Mouse (Mus musculus) lung, embryonic 15.5 days (tissue): ENCODE measurements at regions not wholly inside any gene's neighbourhood (a gene's known extent, or its start where the extent isn't known, plus 50 kb on each side); places are given as distances from the start of the nearest gene placed in this dataset.
A peak's percentile ranks its signal among the peaks of the same experiment; 100 is the strongest.

Experiments
- ATAC-seq: fragments of 200-750 bp; cut with Nextera tagmentation; 2 replicates; pipeline ENCODE4 v1.8.0; 2017; ENCODE audit warnings: moderate number of reproducible peaks, borderline replicate concordance; ENCODE audit not compliant: low FRiP score, low TSS enrichment; ENCODE audit errors: extremely low read depth
- H3K27ac ChIP-seq: fragments of 300-500 bp; sonication (generic); 2 replicates; pipeline ENCODE4 v1.5.1; 2015; ENCODE audit warnings: moderate library complexity, mild to moderate bottlenecking, inconsistent platforms
- H3K27me3 ChIP-seq: fragments of 300-500 bp; sonication (generic); 2 replicates; pipeline ENCODE4 v1.6.1; 2015; ENCODE audit warnings: inconsistent platforms
- H3K36me3 ChIP-seq: fragments of 300-500 bp; sonication (generic); 2 replicates; pipeline ENCODE4 v1.6.1; 2015; ENCODE audit warnings: inconsistent platforms
- H3K4me1 ChIP-seq: fragments of 300-500 bp; sonication (generic); 2 replicates; pipeline ENCODE4 v1.6.1; 2015; ENCODE audit warnings: inconsistent platforms
- H3K4me2 ChIP-seq: fragments of 300-500 bp; sonication (generic); 2 replicates; pipeline ENCODE4 v1.6.1; 2015; ENCODE audit warnings: inconsistent platforms, mild to moderate bottlenecking, moderate library complexity
- H3K4me3 ChIP-seq: fragments of 300-500 bp; sonication (generic); 2 replicates; pipeline ENCODE4 v1.5.1; 2015; ENCODE audit warnings: mild to moderate bottlenecking, inconsistent platforms
- H3K9ac ChIP-seq: fragments of 300-500 bp; sonication (generic); 2 replicates; pipeline ENCODE4 v1.6.1; 2015; ENCODE audit warnings: inconsistent platforms
- H3K9me3 ChIP-seq: fragments of 300-500 bp; sonication (generic); 2 replicates; pipeline ENCODE4 v1.6.1; 2016; ENCODE audit warnings: inconsistent platforms
- WGBS: fragments of 180-500 bp; shearing (Covaris S2); methylation state at CpG from one replicate; pipeline ENCODE4 v1.1.7; 2015; 5-methylcytosine and 5-hydroxymethylcytosine counted together

DNA sequence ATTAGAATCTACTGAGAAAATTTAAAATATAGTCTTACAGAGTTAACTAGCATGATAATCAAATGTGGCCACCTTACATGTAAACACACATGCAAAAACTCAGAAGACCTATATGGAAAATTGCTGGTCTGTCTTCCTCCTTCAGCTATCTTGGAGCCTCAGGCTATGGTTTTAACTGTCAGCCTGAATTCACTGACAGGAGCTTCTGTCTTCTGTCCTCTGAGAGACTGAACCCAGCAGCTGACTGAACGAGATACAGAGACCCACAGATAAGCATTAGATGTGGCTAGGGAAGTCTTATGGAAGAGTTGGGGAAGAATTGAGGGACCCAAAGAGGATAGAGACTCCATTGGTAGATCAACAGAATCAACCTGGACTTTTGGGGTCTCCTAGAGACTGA, 360.0 kb upstream of the Meox2 start:
- Histone ChIP-seq H3K4me1 (no peaks in the 10 kb centered on the region), H3K4me2 (no peak overlapping the region), H3K27ac (no peak overlapping the region), H3K27me3 (no peaks in the 10 kb centered on the region), H3K9me3 (no peaks in the 10 kb centered on the region), H3K9ac (no peak overlapping the region), H3K36me3 (no peaks in the 10 kb centered on the region), H3K4me3 (no peak overlapping the region)
- 61% methylated on average over 1 of the region's 1 CpGs for WGBS
- ATAC-seq: no peak

DNA sequence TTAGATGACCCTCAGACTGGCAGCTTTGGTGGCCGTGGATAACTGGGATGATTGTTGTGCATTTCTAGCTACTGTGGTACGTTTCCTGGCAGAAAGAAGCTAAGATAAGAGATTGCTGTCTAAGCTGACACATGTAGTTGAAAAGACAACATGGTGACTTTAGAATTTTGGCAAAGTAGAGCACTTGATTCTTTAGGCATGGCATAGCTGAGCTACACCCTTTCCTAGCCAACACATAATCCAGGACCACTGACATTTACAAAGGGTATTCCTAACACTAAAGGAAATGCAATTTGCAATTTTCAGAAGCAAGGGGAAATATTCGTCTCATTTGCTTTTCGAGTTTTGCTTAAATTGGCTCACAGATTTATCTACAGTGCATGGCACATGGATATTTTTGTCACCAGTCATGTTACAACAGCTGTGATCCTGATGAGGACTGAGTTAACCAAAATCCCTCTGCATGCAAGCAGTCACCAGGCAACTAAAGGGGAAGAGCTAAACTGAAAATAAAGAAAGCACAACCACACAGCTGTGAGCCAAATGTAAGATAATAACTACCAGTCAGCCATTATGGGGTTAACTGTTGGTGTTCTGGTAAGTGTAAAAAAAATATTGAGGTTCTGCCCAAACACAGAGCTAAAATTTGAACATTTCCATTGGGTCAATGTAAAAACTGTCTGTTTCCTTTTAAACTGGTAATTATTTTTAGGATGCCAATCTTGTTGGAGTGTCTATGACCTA, 342.9 kb upstream of the Meox2 start:
- WGBS: 43% methylated on average over 4 of the region's 4 CpGs

DNA sequence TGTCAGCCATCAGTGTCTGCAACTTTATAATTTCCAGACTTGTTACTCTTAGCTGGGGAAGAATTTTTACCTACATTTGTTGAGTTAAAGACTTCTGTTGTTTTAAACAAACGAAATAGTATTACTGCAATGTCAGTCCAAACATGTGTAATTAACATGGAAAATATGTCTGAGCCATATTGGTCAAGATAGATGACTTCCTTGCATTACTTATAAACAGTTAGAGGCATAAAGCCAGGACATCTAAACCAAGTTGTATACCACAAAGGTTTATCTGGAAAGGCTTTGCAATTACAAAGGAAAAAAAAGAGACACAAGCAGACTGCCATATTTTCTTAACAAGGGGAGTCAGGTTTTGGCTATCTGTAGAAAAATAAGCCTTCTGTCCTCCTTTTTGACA, 342.2 kb upstream of the Meox2 start:
- H3K4me3 ChIP-seq: no peak overlapping the region
- ATAC-seq: peak; percentile 85; the same call in 1 of the 2 replicates

More for the DNA sequence above, 342.9 kb upstream of the Meox2 start:
- no peaks in the 10 kb centered on the region for H3K9me3 ChIP-seq
- H3K4me1 ChIP-seq: no peaks in the 10 kb centered on the region
- H3K36me3 ChIP-seq: no peaks in the 10 kb centered on the region
- no peak overlapping the region for H3K4me2 ChIP-seq
- H3K27me3 ChIP-seq: no peaks in the 10 kb centered on the region
- ATAC-seq: peak; percentile 35; the same call in 1 of the 2 replicates
- H3K9ac ChIP-seq: no peak overlapping the region
- H3K27ac ChIP-seq: peak overlapping the region; percentile 55
- no peak overlapping the region for H3K4me3 ChIP-seq

DNA sequence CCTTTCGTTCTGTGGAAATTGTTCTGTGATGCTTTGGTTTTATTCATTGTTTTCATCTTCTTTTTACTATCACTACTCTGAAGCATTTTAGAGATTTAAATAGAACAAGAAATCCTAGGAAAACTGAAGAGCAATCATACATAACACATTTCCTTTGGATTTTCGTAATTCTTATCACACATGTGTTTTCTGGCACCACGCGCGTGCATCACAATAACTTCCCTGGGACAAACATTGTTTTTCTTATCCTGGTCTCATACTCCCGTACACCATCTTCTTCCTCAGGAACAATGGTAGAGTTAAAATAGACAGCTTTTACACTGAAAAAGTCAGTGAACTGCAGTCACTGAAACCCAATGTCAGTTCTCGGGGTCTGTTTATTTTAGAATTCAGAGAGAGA, 327.6 kb upstream of the Meox2 start:
- no peak overlapping the region for H3K4me3 ChIP-seq
- H3K36me3 ChIP-seq: no peaks in the 10 kb centered on the region
- no peaks in the 10 kb centered on the region for H3K9me3 ChIP-seq
- H3K9ac ChIP-seq: no peak overlapping the region
- 71% methylated on average over 7 of the region's 7 CpGs for WGBS
- ATAC-seq: no peak
- no peaks in the 10 kb centered on the region for H3K4me1 ChIP-seq
- H3K4me2 ChIP-seq: no peak overlapping the region
- H3K27ac ChIP-seq: no peak overlapping the region
- H3K27me3 ChIP-seq: no peaks in the 10 kb centered on the region

More for the DNA sequence above, 342.2 kb upstream of the Meox2 start:
- H3K36me3 ChIP-seq: no peaks in the 10 kb centered on the region
- H3K4me2 ChIP-seq: no peak overlapping the region
- 13% methylated on average over 1 of the region's 1 CpGs for WGBS
- no peaks in the 10 kb centered on the region for H3K9me3 ChIP-seq
- H3K27ac ChIP-seq: peak overlapping the region; percentile 55; the same call in 1 of the 2 replicates
- no peak overlapping the region for H3K9ac ChIP-seq
- H3K4me1 ChIP-seq: no peaks in the 10 kb centered on the region
- H3K27me3 ChIP-seq: no peaks in the 10 kb centered on the region

DNA sequence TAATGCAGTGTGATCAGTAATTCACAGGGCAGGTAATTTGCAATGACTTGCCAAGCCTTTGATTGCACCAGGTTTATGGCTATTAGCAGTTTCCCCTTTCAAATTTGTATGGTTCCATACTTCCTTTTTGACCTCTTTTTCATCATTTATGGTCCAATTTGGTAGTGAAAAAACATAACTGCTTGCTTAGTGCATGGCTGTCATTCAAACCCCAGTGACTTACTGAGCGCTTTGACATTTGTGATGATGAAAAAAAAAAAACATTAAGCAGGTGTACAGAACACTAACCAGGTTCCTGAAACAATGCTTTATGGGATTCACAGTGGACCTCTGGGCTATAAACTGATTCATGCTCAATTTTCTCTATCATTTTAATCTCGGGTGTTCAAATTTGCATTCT, 317.5 kb upstream of the Meox2 start:
- Histone ChIP-seq H3K9me3 (no peaks in the 10 kb centered on the region), H3K27me3 (no peaks in the 10 kb centered on the region), H3K4me2 (no peak overlapping the region), H3K4me3 (no peak overlapping the region), H3K36me3 (no peaks in the 10 kb centered on the region), H3K4me1 (no peaks in the 10 kb centered on the region), H3K9ac (no peak overlapping the region), H3K27ac (no peak overlapping the region)
- 83% methylated on average over 2 of the region's 2 CpGs for WGBS
- no peak for ATAC-seq

DNA sequence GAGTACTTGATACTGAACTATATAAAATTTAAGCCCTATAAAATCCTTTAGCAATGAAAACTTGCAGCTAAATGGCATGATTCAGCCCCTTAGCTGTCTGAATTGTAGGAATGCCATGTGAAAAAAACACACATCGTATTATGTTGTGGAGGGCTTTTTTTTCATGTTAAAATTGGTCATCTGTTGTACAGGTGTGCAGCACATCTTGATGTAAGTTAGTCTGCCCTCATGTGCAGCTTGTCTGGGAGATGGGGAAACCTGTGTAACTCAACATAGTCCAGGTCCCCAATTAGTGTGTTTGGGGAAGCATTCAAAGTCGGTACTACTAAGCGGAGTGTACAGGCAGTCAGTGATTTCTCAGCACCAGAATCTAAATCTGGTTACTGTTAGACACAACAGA, 316.9 kb upstream of the Meox2 start:
- H3K36me3 ChIP-seq: no peaks in the 10 kb centered on the region
- H3K27me3 ChIP-seq: no peaks in the 10 kb centered on the region
- H3K9me3 ChIP-seq: no peaks in the 10 kb centered on the region
- 79% methylated on average over 3 of the region's 3 CpGs for WGBS
- no peaks in the 10 kb centered on the region for H3K4me1 ChIP-seq
- H3K27ac ChIP-seq: no peak overlapping the region
- H3K9ac ChIP-seq: no peak overlapping the region
- H3K4me2 ChIP-seq: no peak overlapping the region
- no peak overlapping the region for H3K4me3 ChIP-seq
- no peak for ATAC-seq

DNA sequence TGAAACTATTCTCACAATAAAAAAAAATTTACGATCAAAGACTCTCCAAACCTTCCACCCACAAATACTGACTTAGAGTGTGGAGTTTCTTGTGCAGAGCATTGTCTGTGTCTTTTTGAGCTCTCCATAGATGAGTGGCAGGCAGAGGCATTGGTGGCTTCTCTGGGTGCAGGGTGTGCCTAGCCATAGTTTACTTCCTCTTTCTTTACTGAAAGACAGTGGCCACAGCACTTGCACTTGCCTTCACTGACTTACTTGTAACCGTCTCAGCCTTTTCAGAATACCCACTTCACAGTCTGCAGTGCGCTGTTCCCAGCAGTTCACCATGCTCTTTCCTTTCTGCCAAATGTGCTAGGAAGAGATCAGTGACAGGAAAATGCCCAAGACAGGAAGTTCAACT, 316.1 kb upstream of the Meox2 start:
- Histone ChIP-seq H3K27me3 (no peaks in the 10 kb centered on the region), H3K4me1 (no peaks in the 10 kb centered on the region), H3K4me2 (no peak overlapping the region), H3K9ac (no peak overlapping the region), H3K36me3 (no peaks in the 10 kb centered on the region), H3K4me3 (no peak overlapping the region), H3K9me3 (no peaks in the 10 kb centered on the region), H3K27ac (no peak overlapping the region)
- ATAC-seq: no peak
- 77% methylated on average over 3 of the region's 3 CpGs for WGBS

DNA sequence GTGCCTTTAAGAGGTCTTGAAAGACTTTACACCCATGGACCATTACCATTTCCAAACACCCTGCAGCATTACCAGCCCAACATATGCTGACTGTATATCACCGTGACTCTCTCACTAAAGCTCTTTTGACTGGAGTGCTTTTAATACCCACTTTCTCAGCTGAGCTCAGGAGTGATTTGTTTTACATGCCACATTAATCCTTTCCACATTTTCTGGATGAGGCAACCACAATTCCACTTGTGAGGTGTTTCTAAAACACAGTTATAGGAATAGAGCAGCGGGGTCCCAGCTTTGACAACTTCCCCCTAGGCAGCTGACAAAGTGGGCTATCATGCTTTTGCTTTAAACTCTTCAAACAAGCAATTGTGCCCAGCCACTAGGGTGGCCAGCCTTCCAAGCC, 314.5 kb upstream of the Meox2 start:
- no peak overlapping the region for H3K4me2 ChIP-seq
- no peak overlapping the region for H3K9ac ChIP-seq
- H3K27me3 ChIP-seq: no peaks in the 10 kb centered on the region
- H3K27ac ChIP-seq: no peak overlapping the region
- H3K4me3 ChIP-seq: no peak overlapping the region
- 64% methylated on average over 2 of the region's 2 CpGs for WGBS
- no peaks in the 10 kb centered on the region for H3K9me3 ChIP-seq
- no peaks in the 10 kb centered on the region for H3K36me3 ChIP-seq
- no peaks in the 10 kb centered on the region for H3K4me1 ChIP-seq
- no peak for ATAC-seq

DNA sequence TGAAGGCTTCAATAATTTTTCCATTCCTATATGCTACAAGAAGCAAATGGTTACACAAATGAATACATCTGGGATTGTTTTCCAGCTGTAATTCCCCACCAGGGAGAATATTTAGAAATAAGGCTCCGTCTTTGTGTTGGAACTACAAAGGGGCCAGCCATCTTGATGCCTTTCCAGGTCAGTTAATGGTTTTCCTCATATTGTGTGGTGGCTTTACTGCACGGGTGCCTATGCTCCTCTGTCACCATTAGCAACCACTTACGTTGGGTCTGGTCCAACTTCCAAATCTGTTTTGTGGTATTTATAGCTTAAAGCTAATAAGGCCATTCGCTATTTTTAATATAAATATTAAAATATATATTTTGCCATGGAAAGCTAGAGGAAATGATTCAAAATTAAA, 312.1 kb upstream of the Meox2 start:
- H3K27me3 ChIP-seq: no peaks in the 10 kb centered on the region
- no peaks in the 10 kb centered on the region for H3K36me3 ChIP-seq
- 70% methylated on average over 4 of the region's 4 CpGs for WGBS
- H3K4me3 ChIP-seq: no peak overlapping the region
- no peak overlapping the region for H3K27ac ChIP-seq
- no peak overlapping the region for H3K9ac ChIP-seq
- no peaks in the 10 kb centered on the region for H3K9me3 ChIP-seq
- no peaks in the 10 kb centered on the region for H3K4me1 ChIP-seq
- ATAC-seq: no peak
- no peak overlapping the region for H3K4me2 ChIP-seq

DNA sequence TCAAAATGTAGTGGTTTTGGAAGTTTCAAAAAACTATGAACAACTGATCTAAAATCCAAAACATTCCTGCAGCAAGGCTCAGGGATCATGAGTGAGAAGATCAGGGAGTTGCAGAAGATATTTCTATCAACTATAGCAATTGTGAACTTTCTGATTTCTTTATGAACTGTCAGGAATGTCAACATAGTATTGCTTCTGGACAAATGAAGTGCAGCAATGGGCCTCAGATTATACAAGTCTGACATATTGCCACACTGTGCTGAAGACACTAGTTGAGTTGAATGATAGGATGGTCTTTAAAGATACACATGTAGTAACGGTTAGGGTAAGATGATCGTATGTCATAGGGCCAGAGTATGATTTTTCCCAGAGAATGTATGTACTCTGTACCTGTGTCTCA, 290.4 kb upstream of the Meox2 start:
- no peak for ATAC-seq
- Histone ChIP-seq H3K9me3 (no peaks in the 10 kb centered on the region), H3K4me2 (no peak overlapping the region), H3K4me3 (no peak overlapping the region), H3K9ac (no peak overlapping the region), H3K36me3 (no peaks in the 10 kb centered on the region), H3K27ac (peak overlapping the region; percentile 9), H3K4me1 (0 out of 2 replicates have a peak, but pooled peaks cover 6% of the 10 kb centered on the region), H3K27me3 (no peaks in the 10 kb centered on the region)
- WGBS: 71% methylated on average over 2 of the region's 2 CpGs

DNA sequence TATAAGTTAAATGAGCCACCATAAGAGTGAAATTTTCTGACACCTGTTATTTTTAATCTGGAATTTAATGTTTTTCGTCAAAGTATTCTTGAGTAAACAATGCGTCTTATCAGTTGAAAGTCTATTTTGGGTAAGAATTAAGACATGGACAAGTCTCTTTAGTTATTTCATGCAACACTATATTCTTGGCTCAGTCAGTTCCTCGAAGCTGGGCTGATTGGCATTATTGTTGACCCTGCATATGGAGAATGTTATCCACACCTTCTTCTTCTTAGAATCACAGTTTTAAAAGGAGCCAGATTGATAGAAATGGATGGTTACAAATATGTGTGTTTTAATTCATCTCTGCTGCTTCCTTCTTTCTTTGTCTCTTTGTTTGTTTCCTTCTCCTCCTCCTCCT, 289.5 kb upstream of the Meox2 start:
- peak; percentile 74; the same call in 1 of the 2 replicates for ATAC-seq
- H3K9me3 ChIP-seq: no peaks in the 10 kb centered on the region
- no peak overlapping the region for H3K4me2 ChIP-seq
- WGBS: 42% methylated on average over 3 of the region's 3 CpGs
- H3K36me3 ChIP-seq: no peaks in the 10 kb centered on the region
- H3K4me3 ChIP-seq: no peak overlapping the region
- no peak overlapping the region for H3K9ac ChIP-seq
- H3K27ac ChIP-seq: peak overlapping the region; percentile 33; the same call in 1 of the 2 replicates
- H3K27me3 ChIP-seq: no peaks in the 10 kb centered on the region
- 0 out of 2 replicates have a peak, but pooled peaks cover 6% of the 10 kb centered on the region for H3K4me1 ChIP-seq

DNA sequence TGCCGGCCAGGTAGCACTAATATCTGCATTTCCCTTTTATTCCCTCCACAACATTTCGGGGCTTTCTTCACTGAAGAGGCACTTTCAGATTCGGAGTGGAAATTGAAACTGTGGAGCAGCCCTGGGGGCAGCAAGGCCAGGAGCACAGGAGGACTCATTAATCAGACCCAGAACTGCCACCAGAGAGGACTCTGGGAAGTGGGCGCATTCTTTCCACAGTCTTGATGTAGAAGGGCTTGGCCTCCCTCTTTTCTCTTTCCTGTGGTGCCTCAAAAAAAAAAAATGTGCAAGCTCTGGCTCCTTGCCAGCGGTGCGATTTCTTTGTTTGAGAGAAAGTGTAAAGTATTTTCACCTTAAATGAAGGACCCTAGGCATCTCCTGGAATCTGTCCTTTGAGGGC, 281.6 kb upstream of the Meox2 start:
- no peak for ATAC-seq
- H3K36me3 ChIP-seq: no peaks in the 10 kb centered on the region
- WGBS: 47% methylated on average over 6 of the region's 6 CpGs

More for the DNA sequence above, 281.6 kb upstream of the Meox2 start:
- no peak overlapping the region for H3K4me2 ChIP-seq
- H3K4me1 ChIP-seq: no peaks in the 10 kb centered on the region
- no peak overlapping the region for H3K4me3 ChIP-seq
- H3K27me3 ChIP-seq: no peaks in the 10 kb centered on the region
- H3K9ac ChIP-seq: no peak overlapping the region
- H3K27ac ChIP-seq: peak overlapping the region; percentile 6
- no peaks in the 10 kb centered on the region for H3K9me3 ChIP-seq
